Mouse (Mus musculus) mouse embryonic stem cell (cell line): Measurements from ENCODE around the gene Duoxa1.
"Not testable (repeated sequence)": the region's sequence is repeated elsewhere in the genome, so short reads cannot be mapped to it uniquely, and the experiment has no call there.

Source experiments
- in situ Hi-C, 2 experiments: fragments of 300-500 bp; cut with MboI; formaldehyde crosslinking; loops; 1 replicate in 1 of 2; 3 replicates in 1 of 2; pipeline ENCODE4 v1.14.3; 2019 to 2020; ENCODE audit warnings: low sequenced_read_pairs in 2 of 2, low pct_unique_long_range_greater_than_20kb in 1 of 2, mixed read lengths in 1 of 2; ENCODE audit not compliant: unreplicated experiment in 1 of 2

Gene Duoxa1

DNA sequence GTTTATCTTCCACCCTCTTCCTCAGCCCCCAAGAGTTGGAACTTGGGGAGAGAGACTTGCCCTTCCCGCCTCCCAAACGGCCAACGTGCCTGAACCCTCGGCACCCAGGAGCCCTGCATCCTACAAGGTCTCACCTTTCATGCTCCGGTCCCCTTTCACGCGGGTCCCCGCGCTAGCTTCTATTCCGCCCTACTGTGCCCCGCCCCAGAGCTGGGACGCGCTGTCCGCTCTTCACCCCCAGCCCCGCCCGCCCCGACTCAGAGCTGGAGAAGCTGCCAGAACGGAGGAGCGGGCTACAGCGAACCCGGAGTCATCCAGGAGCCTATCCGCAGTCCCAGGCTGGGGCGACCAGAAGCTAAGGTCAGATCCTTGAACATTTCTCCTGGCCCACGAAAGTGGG, at the start of gene Duoxa1:
TSS of gene Duoxa1 (minus strand) at position 195 of the 400 bp plus-strand sequence.
- in situ Hi-C loops: no loop called here

- in situ Hi-C loops: no loop called here
These were observed 49.3 kb upstream of the Duoxa1 start for GRCm38 (mm10) chr2:122362622-122363523.

GRCm38 (mm10) chr2:122361868-122362621, 48.5 kb upstream of the Duoxa1 start:
- in situ Hi-C loops: no loop called here

DNA sequence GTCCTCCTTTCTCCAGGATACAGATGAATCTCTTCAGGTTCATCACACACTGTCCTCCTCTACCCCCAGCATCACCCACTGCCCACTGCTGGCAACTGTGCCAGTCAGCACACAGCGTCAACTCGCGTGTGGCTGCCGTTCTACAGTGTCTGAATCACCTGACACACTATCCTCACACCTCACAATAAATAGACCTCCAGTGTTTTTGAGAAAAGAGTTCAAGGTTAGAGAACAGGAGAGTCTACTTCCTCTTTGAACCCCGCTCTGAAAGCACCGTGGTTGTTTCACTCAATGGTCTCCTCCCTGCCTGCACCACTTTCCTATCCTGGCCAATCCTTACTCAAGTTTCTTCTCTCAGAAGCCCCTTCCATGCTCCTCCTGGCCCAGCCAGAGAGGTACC, 47.7 kb upstream of the Duoxa1 start:
- in situ Hi-C loops: no loop called here

- in situ Hi-C loops: no loop called here
These were observed 46.8 kb upstream of the Duoxa1 start for GRCm38 (mm10) chr2:122360310-122360709.

DNA sequence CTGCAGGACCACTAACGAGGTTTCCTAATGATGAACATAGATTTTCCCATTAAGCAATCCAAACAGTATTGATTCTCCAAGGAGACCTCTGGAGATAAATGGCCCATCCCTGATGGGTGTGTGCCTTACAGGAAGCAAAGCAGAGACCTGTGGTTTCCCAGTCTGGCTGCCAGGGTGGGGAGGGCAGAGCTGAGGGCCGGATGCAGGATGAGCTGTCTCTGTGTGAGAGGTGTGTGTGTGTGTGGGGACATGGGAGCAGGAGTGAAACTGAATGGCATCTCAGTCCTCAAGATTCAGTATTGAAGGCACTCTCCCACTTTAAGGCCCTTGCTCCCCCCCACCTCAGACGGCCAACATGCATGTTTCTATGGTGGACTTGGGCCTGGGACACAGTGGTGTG, 42.7 kb upstream of the Duoxa1 start:
- in situ Hi-C loops: no loop called here

DNA sequence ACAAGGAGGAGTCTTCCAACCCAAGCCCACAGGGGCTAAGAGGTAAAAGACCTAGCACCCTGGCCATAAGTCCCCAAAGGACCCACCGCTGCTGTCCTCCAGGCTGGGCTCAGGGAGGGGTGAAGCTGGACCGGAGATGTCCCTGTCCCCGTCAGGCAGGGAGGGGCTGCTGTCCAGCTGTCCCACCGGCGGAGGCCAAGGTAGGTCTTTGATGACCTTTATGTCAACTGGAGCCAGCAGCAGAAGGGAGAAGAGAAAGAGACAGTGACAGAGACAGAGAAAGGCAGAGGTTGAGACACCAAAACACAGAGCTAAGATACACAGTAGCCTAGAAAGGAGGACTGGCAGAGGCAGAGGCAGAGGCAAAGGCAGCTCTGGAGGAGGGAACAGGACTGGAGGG, 41.9 kb upstream of the Duoxa1 start:
- in situ Hi-C loops: no loop called here

- in situ Hi-C loops: no loop called here
These were observed 40.8 kb upstream of the Duoxa1 start for GRCm38 (mm10) chr2:122354191-122354929.

DNA sequence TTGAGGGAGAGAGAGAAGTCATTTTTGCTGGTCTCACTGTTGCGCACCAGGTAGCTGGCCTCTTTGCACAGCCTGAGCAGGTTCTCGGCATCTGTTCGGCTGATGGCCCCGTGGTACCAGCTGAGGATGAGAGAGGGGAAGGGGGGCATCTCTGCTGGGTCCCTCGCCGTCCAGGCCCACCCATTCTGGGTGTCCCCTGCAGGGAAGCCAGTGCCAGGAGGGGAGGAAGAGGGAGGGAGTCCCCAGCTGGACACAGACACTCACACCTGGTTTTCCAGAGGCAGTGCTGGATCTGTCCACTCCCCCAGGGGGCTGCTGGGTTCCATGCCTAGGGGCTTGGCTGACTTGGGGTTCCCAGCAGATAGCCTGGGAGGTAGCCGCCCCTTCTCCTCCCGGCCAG, 40.2 kb upstream of the Duoxa1 start:
- in situ Hi-C loops: no loop called here

DNA sequence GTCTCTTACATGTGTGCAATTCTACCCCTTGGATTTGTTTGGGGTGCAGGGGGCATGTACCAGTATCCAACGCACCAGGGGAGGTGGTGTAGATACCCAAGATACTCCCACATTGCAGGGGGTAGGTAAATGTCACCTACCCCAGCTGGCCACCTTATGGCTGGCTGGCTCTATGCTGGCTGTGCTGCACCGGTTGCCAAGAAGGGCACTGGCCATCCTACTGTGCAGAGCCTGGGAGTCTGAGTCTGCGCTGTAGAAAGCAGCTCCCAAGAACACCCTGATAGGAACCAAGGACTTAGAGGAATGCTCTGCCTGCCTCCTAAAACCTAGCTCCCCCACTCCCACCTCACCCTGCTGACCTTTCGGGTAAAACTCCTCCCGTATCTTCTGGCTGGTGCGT, 39.5 kb upstream of the Duoxa1 start:
- in situ Hi-C loops: no loop called here

DNA sequence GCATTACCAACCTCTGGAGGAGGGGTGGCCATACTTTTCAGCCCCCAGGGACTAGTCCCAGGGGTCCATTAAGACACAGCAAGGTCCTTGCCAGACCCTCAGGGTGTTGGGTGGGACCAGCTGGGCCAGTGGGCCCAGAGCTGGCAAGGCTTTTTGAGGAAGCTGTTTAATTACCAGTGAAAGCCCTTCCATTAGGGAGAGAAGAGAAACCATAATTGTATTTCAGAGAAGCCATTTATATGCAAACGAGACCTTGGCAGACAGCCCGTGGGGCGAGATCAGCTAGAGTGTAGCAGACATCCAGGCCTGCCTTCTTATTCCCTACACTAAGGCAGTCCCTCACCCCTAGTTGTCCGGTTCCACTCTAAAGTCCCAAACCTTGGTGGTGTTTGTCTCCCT, 38.4 kb upstream of the Duoxa1 start:
- in situ Hi-C loops: no loop called here

DNA sequence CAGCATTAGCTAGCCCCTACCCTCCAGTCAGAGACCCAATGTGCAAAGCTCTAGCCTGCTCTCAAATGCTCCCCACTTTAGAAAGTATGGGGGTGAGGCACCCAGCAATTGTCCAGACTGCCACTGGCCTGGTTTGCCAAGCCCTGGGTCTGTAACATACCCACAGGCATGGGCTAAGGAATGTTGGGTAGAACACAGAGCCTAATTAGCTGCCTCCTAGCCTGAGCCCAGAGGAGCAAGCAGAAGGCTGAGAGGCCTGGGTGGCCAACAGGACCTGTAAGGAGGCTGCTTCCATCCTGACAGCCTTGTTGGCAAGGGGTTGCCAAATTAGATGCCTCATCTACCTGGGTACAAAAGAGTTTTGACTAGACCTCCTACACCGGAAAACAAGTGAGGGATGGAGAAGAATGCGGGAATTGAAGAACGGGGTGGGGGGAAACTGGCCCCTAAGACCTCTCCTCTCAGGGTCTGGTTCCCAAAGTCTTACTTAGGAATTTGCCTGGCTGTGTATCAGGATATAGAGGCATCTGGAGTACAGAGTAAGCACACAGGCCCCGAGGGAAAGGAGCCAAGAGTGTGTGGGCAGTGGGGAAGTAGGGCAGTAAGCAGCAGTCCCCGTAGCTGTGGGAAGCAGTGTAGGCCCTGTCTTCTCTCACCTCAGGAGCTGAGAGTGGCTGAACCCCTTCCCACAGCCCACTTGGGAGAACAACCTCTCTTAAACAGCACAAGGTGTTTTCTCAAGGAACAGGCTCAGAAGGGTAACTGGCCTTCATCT, 37.8 kb upstream of the Duoxa1 start:
- in situ Hi-C loops: no loop called here

GRCm38 (mm10) chr2:122349136-122349785, 35.7 kb upstream of the Duoxa1 start:
- in situ Hi-C loops: no loop called here

DNA sequence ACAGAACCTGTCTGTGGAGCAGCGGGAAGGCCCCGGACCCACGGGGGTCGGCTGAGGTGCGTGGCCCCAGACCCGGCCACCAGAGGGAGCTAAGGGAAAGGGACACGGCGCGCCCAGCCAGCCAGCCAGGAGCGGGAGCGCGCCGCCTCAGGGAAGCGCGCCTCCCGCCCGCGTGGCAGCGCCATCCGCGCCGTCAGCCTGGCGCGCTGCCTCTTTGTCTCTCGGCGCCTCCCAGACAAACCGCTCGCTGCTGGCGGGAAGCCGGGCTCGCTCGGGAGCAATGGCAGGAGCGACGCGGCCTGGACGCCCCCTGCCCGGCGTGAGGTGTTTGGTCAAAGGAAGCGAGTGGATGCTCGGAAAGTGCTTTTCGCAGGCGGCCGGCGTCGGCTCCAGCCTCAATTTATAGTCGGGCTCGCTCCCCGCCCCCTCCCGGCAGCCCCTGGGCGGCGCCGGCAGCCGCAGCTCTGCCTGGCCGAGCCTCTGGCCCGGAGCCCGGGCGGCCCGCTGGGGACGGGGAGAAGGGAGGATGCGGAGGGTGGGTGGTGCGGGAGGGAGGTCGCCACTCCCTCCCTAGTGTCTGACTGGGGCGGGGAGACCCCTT, 35.1 kb upstream of the Duoxa1 start:
- in situ Hi-C loops: no loop called here

GRCm38 (mm10) chr2:122347257-122347656, 33.7 kb upstream of the Duoxa1 start:
- in situ Hi-C loops: no loop called here

DNA sequence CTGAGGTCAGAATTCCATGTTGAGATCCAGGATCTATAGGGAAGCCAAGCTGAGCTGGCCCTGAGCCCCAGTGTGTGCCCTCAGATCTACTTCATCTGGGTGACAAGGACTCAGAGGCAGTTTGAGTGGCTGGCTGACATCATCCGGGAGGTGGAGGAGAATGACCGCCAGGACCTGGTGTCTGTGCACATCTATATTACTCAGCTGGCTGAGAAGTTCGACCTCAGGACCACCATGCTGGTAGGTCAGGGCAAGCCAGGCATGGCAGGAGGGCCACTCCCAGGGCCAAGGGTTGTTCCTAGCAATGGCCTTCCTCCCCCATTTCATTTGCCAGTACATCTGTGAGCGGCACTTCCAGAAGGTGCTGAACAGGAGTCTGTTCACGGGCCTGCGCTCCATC, 32.6 kb upstream of the Duoxa1 start:
- in situ Hi-C loops: not testable (repeated sequence)

- in situ Hi-C loops: no loop called here
These were observed 31.8 kb upstream of the Duoxa1 start for GRCm38 (mm10) chr2:122345106-122345893.
